Mouse (Mus musculus) bone marrow macrophage, adult 2 months (primary cell): ENCODE measurements around the gene Maea.

Experiments
- CTCF ChIP-seq: IDR thresholded peaks from 2 replicates; pipeline ENCODE4 v1.5.1; 2012; ENCODE audit warnings: low read depth, mild to moderate bottlenecking, low read length, moderate library complexity
- POLR2A ChIP-seq: IDR thresholded peaks from 2 replicates; pipeline ENCODE4 v1.6.1; 2012; ENCODE audit warnings: mild to moderate bottlenecking, low read depth, low read length, borderline replicate concordance

DNA sequence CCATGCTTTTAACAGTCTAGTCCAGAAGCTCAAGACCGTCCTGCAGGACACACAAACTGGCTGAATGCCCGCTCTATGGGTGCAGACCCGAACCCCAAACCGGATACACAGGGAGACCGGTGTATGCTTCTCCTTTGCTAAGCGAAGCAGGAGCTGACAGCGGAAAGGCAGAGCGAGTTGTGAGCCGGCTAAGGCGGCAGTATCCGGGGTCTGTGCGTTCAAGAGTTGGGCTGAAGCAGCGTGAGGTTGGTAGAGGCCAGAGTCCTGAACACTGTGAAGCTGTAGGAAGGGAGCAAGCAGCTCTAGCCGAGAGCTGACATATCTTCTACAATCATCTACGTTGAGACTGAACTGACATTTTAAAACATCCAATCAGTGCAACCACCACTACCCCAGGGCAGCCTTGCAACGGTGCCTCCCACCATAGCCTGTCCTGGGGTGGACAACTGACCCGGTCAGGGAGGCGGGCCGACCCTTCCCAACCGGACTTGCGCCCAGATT lies 42.5 kb downstream of the Maea start:
- no peak for TF ChIP-seq CTCF
- 0 out of 2 replicates have a peak, but pooled peaks have one; percentile 21 for TF ChIP-seq POLR2A
